Mouse (Mus musculus): ENCODE measurements around the gene Tnfrsf18.

GRCm38 (mm10) chr4:156049779-156050178, 23.8 kb downstream of the Tnfrsf18 start:
- TF ChIP-seq CTCF (IDR thresholded peaks at IDR 0.05; ENCODE audit: control insufficient read depth, insufficient read depth, low read length): no peak
- TF ChIP-seq POLR2A (IDR thresholded peaks at IDR 0.05; ENCODE audit: borderline replicate concordance, control insufficient read depth, low read depth, low read length): no peak
